Mouse (Mus musculus) Patski (cell line): Measurements from ENCODE around the gene Spg21. TPM values are rescaled to one million over a fixed set of nuclear protein-coding genes. Genes with fewer than 3 reads are reported as not detected.

Experiments
- ATAC-seq: fragments of 100-300 bp; one replicate; pipeline ENCODE4 v1.8.0; 2021
- CTCF ChIA-PET: fragments of 350-600 bp; sonication (Branson Sonifier 250); formaldehyde crosslinking; loops from one replicate; lab custom pipeline; 2022; ENCODE audit warnings: inconsistent platforms; lab: Charles Lee
- POLR2A ChIA-PET: fragments of 350-600 bp; sonication (Branson Sonifier 250); formaldehyde crosslinking; loops from one replicate; lab custom pipeline; 2022; ENCODE audit warnings: antibody characterized with exemption, inconsistent platforms; lab: Charles Lee
- DNase-seq: peaks from one replicate; pipeline ENCODE4 v3.0.0-alpha.2; 2011; ENCODE audit warnings: low read depth, low spot score
- H3K27me3 ChIP-seq: fragments of 371-371 bp; one replicate; pipeline ENCODE4 v1.5.1; 2021
- CTCF ChIP-seq: fragments of 100-300 bp; IDR thresholded peaks from one replicate; pipeline ENCODE4 v1.5.1; 2021
- in situ Hi-C: fragments of 300-500 bp; cut with MboI; formaldehyde crosslinking; loops from 3 replicates; pipeline ENCODE4 v1.11.1; 2018; ENCODE audit warnings: low pct_unique_long_range_greater_than_20kb, mixed read lengths
- polyA plus RNA-seq: library from polyadenylated mRNA; unstranded; gene quantifications from one replicate; pipeline ENCODE4 v1.2.3, GENCODE M21; 2021

Gene Spg21
- polyA plus RNA-seq, 1 experiment from 2014 or later: 112 TPM

DNA sequence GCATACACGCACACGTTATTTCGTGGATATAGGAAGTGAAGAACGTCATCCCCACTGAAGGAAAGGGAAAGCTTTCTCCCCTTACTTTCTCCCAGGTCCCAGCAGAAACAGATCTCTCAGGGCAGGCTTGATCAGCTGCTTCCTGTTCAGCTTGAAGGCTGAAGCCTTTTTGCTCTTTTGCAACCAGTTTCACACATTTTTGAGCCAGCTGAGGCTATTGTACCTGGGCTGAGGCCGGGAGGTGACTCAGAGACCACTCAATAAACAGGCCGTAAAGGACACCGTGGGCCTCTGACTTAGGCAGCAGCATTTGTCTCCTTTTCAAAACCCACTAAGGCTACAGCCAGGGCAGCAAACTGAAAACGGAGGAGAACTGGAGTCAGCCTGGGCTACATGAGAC, 72.2 kb downstream of the Spg21 start:
- POLR2A ChIA-PET: no interaction called here
- DNase-seq (no peak), ATAC-seq (no peak)
- CTCF ChIA-PET: no interaction called here
- TF ChIP-seq CTCF: no peak
- in situ Hi-C loops: no loop called here
- H3K27me3 ChIP-seq: no peaks in the 10 kb centered on the region

DNA sequence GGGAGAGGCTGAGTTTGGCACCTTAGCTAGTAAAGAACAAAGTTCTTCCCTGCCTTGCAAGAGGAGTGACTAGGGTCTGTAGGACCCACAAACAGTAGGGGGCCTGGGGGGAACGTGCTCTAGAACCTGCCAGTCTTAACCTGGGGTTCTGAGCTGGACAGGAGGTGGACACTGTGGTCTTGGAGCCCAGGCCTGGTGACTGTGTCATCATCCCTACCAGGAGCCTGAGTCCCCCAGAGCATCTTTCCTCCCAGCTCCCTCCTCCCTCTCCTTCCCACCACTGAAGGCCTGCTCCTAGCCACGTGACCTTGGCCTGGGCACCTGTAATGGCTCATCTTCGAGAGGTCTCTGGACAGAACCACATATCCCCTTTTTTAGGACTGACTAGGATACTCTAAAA, 73.4 kb downstream of the Spg21 start:
- in situ Hi-C loops: no loop called here

DNA sequence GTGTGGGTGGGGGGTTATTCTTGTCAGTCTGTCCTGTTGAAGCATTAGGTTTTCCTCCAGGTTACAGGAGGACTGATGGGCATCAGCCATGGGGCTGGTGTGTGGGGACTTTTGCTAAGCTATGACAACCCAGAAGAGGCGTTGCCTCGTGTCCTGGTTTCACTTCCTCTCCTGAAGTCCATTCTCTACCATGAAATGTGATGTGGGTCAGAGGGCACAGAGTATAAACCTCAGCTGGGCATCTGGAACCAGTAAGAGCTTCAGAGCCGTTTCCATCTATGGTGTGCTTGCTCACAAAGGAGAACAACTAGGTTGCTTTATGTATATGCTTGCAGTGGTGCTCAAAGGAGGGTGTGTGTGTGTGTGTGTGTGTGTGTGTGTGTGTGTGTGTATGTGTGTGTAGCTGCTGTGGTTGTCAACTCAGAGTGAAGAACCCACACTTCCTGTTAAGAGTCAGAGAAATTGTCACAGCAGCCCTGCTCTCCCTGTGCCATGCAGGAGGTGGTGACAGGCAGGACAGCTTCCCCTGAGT, 74.5 kb downstream of the Spg21 start:
- ATAC-seq: no peak
- H3K27me3 ChIP-seq: no peaks in the 10 kb centered on the region
- ChIA-PET POLR2A (no interaction called here), CTCF (no interaction called here)
- in situ Hi-C loops: no loop called here
- TF ChIP-seq CTCF: no peak
- DNase-seq: no peak

More for the DNA sequence above, 73.4 kb downstream of the Spg21 start:
- POLR2A ChIA-PET: no interaction called here
- H3K27me3 ChIP-seq: no peaks in the 10 kb centered on the region
- CTCF ChIA-PET: interaction anchor here (1.1 kb wide), 1 partner anchor 8 kb away, joined by 4 read pairs; no protein-coding TSS in a partner anchor
- DNase-seq: no peak
- no peak for TF ChIP-seq CTCF
- ATAC-seq: no peak

DNA sequence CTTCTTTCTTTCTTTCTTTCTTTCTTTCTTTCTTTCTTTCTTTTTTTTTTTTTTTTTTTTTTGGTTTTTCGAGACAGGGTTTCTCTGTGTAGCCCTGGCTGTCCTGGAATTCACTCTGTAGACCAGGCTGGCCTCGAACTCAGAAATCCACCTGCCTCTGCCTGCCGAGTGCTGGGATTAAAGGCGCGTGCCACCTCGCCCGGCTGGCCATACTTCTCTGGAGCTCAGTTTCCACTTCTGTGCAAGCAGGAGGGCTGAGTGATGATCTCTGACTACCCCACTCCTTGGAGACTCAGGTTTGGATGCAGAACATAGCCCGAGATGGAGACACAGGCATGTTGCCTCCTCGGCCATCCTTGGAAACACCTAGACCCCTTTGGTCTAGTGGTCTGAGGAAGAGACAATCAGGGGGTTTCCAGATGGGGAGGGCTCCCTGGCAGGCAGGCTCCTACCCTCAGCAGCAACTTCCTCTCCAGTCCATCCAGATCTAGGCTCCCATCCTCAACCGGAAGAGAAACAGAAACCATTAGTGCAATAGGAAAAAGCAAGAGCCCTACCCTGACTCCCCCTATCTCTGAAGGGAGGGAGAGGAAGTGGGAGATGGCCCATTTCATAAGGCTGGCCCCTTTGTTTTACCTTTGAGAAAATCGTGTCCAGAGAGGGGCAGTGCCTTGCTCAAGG, 75.2 kb downstream of the Spg21 start:
- ATAC-seq (no peak), DNase-seq (no peak)
- in situ Hi-C loops: no loop called here
- H3K27me3 ChIP-seq: no peaks in the 10 kb centered on the region
- POLR2A ChIA-PET: no interaction called here
- no peak for TF ChIP-seq CTCF
- CTCF ChIA-PET: no interaction called here

DNA sequence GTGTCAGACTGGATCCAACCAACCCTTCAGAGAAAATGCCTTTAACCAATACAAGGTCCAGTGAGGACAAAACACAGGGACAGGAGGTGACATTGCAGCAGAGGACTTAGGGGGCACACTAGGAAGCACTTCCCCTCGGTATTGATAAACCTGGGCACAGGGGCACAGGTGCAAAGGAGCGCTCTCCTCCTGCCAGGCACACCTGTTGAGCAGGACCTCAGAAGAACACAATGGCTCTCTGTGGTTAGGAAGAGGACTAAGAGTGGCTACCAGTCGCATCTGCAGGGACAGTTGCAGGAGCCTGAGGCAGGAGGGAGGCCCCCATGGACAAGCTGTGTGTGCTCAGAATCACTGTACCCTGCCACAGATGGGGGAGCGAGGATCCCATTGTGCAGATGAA, 75.7 kb downstream of the Spg21 start:
- ChIA-PET CTCF (interaction anchor here (1.2 kb wide), 1 partner anchor 8 kb away, joined by 3 read pairs; no protein-coding TSS in a partner anchor), POLR2A (no interaction called here)
- in situ Hi-C loops: no loop called here
- TF ChIP-seq CTCF: no peak
- ATAC-seq: no peak
- H3K27me3 ChIP-seq: no peaks in the 10 kb centered on the region
- DNase-seq: no peak

Other genes starting within 250 kb of the Spg21 start
- not detected for gene Cilp, start 195.8 kb upstream of the Spg21 start, polyA plus RNA-seq
- gene Clpx, start 166.7 kb upstream of the Spg21 start, polyA plus RNA-seq: 39.2 TPM
- 16.7 TPM for gene Pdcd7, start 114.8 kb upstream of the Spg21 start, polyA plus RNA-seq
- gene Ubap1l, start 99.9 kb upstream of the Spg21 start, polyA plus RNA-seq: 0.19 TPM
- gene Kbtbd13, start 69.3 kb upstream of the Spg21 start, polyA plus RNA-seq: 0.01 TPM
- 52.0 TPM for gene Rasl12, start 62.4 kb upstream of the Spg21 start, polyA plus RNA-seq
- 0.26 TPM for gene Slc51b, start 38.0 kb upstream of the Spg21 start, polyA plus RNA-seq
- 21.3 TPM for gene Mtfmt, start 25.2 kb upstream of the Spg21 start, polyA plus RNA-seq
- not detected for gene Ankdd1a, start 59.2 kb downstream of the Spg21 start, polyA plus RNA-seq
- 11.9 TPM for gene Plekho2, start 119.1 kb downstream of the Spg21 start, polyA plus RNA-seq
- 7.2 TPM for gene Pif1, start 126.2 kb downstream of the Spg21 start, polyA plus RNA-seq
- gene Rbpms2, start 168.7 kb downstream of the Spg21 start, polyA plus RNA-seq: 53.9 TPM
- gene Oaz2, start 207.1 kb downstream of the Spg21 start, polyA plus RNA-seq: 197 TPM